Mouse (Mus musculus): Measurements from ENCODE around the gene Emc10. TPM values are rescaled to one million over a fixed set of nuclear protein-coding genes. Genes with fewer than 3 reads are reported as not detected.
A peak's percentile ranks its signal among the peaks of the same experiment; 100 is the strongest.

Emc10 gene
- polyA plus RNA-seq, 1 experiment from 2014 or later: 76.4 TPM

DNA sequence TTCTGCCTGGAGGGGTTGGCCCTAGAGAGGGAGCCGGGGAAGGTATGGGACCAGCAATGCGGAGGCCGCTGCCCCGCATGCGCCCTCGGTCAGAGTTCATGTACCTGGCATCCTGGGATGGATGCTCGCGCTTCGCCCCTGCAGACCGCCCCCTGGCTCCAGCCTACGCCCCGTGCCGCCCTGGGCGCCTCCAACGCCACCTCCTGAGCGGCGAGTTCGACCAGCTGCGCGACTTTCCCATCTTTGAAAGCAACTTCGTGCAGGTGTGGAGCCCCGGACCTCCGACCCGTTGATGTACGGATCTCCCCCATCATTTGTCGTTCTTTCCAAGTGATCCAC is 411 bp upstream of the Emc10 start:
- Histone ChIP-seq H3K9me3 (replicated peaks; ENCODE audit: control insufficient read depth, low read length) (no peaks in the 10 kb centered on the region), H3K4me3 (ENCODE audit: low read depth, low read length) (peak overlapping the region; percentile 77), H3K27me3 (ENCODE audit: control insufficient read depth, insufficient read depth, low read length) (no peaks in the 10 kb centered on the region), H3K4me2 (ENCODE audit: low read depth, low read length) (peak overlapping the region; percentile 90), H3K4me1 (ENCODE audit: control insufficient read depth, insufficient read depth, low read length) (no peaks in the 10 kb centered on the region; the same call in 1 of the 2 replicates), H3K36me3 (replicated peaks; ENCODE audit: control insufficient read depth, insufficient read depth, low read depth, low read length) (no peaks in the 10 kb centered on the region), H3K9ac (replicated peaks; ENCODE audit: low read length) (peak overlapping the region; percentile 90), H3K27ac (replicated peaks; ENCODE audit: low read depth, low read length) (peak overlapping the region; percentile 84)
- DNase-seq (ENCODE audit: low spot score): no peak
- under 1% methylated on average over 26 of the region's 26 CpGs for WGBS
- no peak for ATAC-seq (replicated peaks; ENCODE audit: insufficient number of reproducible peaks, low FRiP score, low TSS enrichment, low read depth)

GRCm38 (mm10) chr7:44495086-44495485 is 1.2 kb downstream of the Emc10 start:
- no peak for DNase-seq (ENCODE audit: low spot score)
- 89% methylated on average over 7 of the region's 7 CpGs for WGBS
- H3K27ac ChIP-seq (replicated peaks; ENCODE audit: low read depth, low read length): no peak overlapping the region

DNA sequence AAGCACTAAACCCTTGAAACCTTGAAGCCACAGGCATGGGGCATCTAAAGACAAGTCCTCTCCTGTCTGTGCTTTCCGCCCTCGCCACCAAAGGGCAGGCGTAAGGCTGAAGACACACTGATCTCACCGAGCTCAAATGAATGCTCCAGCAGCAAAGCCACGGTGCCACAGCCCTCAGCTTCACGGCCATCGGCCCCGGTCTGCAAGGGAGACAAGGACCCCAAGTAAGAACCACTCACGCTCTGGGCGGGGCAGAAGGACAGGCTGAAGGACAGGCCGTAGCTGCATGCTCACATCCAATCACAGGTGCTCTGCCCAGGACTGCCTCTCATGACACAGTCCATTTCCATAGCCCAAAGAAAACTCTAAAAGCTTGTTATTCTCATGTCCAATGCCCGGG is 1.6 kb downstream of the Emc10 start:
- Histone ChIP-seq H3K9me3 (replicated peaks; ENCODE audit: control insufficient read depth, low read length) (no peaks in the 10 kb centered on the region), H3K4me1 (ENCODE audit: control insufficient read depth, insufficient read depth, low read length) (no peaks in the 10 kb centered on the region; the same call in 1 of the 2 replicates), H3K36me3 (replicated peaks; ENCODE audit: control insufficient read depth, insufficient read depth, low read depth, low read length) (peaks cover 2% of the 10 kb centered on the region; the same call in 1 of the 2 replicates), H3K4me3 (ENCODE audit: low read depth, low read length) (no peak overlapping the region), H3K4me2 (ENCODE audit: low read depth, low read length) (no peak overlapping the region), H3K9ac (replicated peaks; ENCODE audit: low read length) (no peak overlapping the region), H3K27me3 (ENCODE audit: control insufficient read depth, insufficient read depth, low read length) (no peaks in the 10 kb centered on the region), H3K27ac (replicated peaks; ENCODE audit: low read depth, low read length) (no peak overlapping the region)
- ATAC-seq (replicated peaks; ENCODE audit: insufficient number of reproducible peaks, low FRiP score, low TSS enrichment, low read depth) (no peak), DNase-seq (ENCODE audit: low spot score) (no peak)
- WGBS: 94% methylated on average over 12 of the region's 12 CpGs

More at GRCm38 (mm10) chr7:44495086-44495485, 1.2 kb downstream of the Emc10 start:
- Histone ChIP-seq H3K27me3 (ENCODE audit: control insufficient read depth, insufficient read depth, low read length) (no peaks in the 10 kb centered on the region), H3K4me1 (ENCODE audit: control insufficient read depth, insufficient read depth, low read length) (no peaks in the 10 kb centered on the region; the same call in 1 of the 2 replicates), H3K4me3 (ENCODE audit: low read depth, low read length) (no peak overlapping the region; the same call in 1 of the 2 replicates), H3K4me2 (ENCODE audit: low read depth, low read length) (peak overlapping the region; percentile 90; the same call in 1 of the 2 replicates), H3K9me3 (replicated peaks; ENCODE audit: control insufficient read depth, low read length) (no peaks in the 10 kb centered on the region), H3K36me3 (replicated peaks; ENCODE audit: control insufficient read depth, insufficient read depth, low read depth, low read length) (peaks cover 2% of the 10 kb centered on the region; the same call in 1 of the 2 replicates), H3K9ac (replicated peaks; ENCODE audit: low read length) (no peak overlapping the region; the same call in 1 of the 2 replicates)
- ATAC-seq (replicated peaks; ENCODE audit: insufficient number of reproducible peaks, low FRiP score, low TSS enrichment, low read depth): no peak

DNA sequence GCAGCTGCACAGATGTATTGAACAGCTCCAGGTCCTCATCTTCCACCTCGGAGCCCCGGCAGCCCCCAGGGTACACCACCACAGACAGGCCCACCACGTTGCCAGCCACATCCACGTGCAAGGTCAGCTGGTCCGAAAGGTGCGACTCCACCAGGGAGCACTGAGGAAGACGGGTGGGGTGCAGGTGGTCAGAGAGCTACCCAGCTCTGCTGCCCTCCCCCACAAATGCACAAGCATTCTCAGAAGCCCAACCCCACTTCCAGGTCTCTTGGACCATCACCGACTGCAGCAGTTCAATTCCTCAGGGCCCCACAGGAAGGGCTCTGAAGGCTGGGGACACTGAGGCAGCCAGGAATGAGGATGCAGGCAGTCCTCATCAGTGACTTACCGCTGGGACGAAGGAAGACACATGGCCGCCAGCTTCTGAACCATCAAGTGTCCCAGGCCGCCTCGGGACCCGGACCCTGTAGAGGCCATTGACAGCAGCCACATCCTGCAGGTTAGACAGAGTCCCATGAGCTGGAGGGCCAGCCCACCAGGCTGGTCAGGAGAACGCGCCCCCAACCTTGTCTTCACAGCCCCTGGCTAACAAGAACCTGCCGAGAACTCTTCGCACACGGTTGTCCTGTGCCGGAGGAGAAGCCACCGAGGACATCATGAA is 4.0 kb downstream of the Emc10 start:
- no peak overlapping the region for H3K27ac ChIP-seq (replicated peaks; ENCODE audit: low read depth, low read length)
- no peak overlapping the region for H3K4me3 ChIP-seq (ENCODE audit: low read depth, low read length)
- no peaks in the 10 kb centered on the region for H3K9me3 ChIP-seq (replicated peaks; ENCODE audit: control insufficient read depth, low read length)
- H3K9ac ChIP-seq (replicated peaks; ENCODE audit: low read length): no peak overlapping the region
- no peak for ATAC-seq (replicated peaks; ENCODE audit: insufficient number of reproducible peaks, low FRiP score, low TSS enrichment, low read depth)
- peaks cover 2% of the 10 kb centered on the region; the same call in 1 of the 2 replicates for H3K36me3 ChIP-seq (replicated peaks; ENCODE audit: control insufficient read depth, insufficient read depth, low read depth, low read length)
- H3K4me1 ChIP-seq (ENCODE audit: control insufficient read depth, insufficient read depth, low read length): no peaks in the 10 kb centered on the region; the same call in 1 of the 2 replicates
- DNase-seq (ENCODE audit: low spot score): no peak
- H3K27me3 ChIP-seq (ENCODE audit: control insufficient read depth, insufficient read depth, low read length): no peaks in the 10 kb centered on the region
- 93% methylated on average over 21 of the region's 21 CpGs for WGBS
- H3K4me2 ChIP-seq (ENCODE audit: low read depth, low read length): no peak overlapping the region

DNA sequence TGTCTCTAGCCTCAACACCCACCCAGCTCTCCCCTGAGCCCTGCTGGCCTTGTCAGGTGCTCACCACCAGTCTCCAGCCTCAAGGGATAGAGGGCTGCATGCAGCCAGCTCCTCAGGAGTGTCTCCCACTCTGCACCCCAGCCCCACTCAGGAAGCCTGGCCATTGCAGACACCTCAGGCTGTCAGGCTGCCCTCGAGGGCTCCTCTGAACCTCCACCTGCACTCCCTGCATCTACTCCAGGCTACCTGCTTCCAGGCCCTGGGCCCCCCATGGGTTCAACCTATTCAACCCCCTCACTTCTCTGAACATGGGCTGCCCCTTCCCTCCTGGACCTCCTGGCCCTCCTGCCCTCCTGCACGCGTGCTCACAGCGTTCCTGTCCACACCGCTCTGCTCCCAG is 4.9 kb downstream of the Emc10 start:
- Histone ChIP-seq H3K27ac (replicated peaks; ENCODE audit: low read depth, low read length) (no peak overlapping the region), H3K4me3 (ENCODE audit: low read depth, low read length) (no peak overlapping the region), H3K4me1 (ENCODE audit: control insufficient read depth, insufficient read depth, low read length) (no peaks in the 10 kb centered on the region; the same call in 1 of the 2 replicates), H3K27me3 (ENCODE audit: control insufficient read depth, insufficient read depth, low read length) (no peaks in the 10 kb centered on the region), H3K4me2 (ENCODE audit: low read depth, low read length) (no peak overlapping the region), H3K36me3 (replicated peaks; ENCODE audit: control insufficient read depth, insufficient read depth, low read depth, low read length) (peaks cover 2% of the 10 kb centered on the region; the same call in 1 of the 2 replicates), H3K9ac (replicated peaks; ENCODE audit: low read length) (no peak overlapping the region), H3K9me3 (replicated peaks; ENCODE audit: control insufficient read depth, low read length) (no peaks in the 10 kb centered on the region)
- no peak for DNase-seq (ENCODE audit: low spot score)
- no peak for ATAC-seq (replicated peaks; ENCODE audit: insufficient number of reproducible peaks, low FRiP score, low TSS enrichment, low read depth)
- WGBS: 91% methylated on average over 5 of the region's 5 CpGs

- 83% methylated on average over 4 of the region's 4 CpGs for WGBS
- no peak for ATAC-seq (replicated peaks; ENCODE audit: insufficient number of reproducible peaks, low FRiP score, low TSS enrichment, low read depth)
- H3K4me1 ChIP-seq (ENCODE audit: control insufficient read depth, insufficient read depth, low read length): no peaks in the 10 kb centered on the region; the same call in 1 of the 2 replicates
- H3K9ac ChIP-seq (replicated peaks; ENCODE audit: low read length): no peak overlapping the region
- H3K27ac ChIP-seq (replicated peaks; ENCODE audit: low read depth, low read length): no peak overlapping the region
- peaks cover 2% of the 10 kb centered on the region; the same call in 1 of the 2 replicates for H3K36me3 ChIP-seq (replicated peaks; ENCODE audit: control insufficient read depth, insufficient read depth, low read depth, low read length)
- no peaks in the 10 kb centered on the region for H3K27me3 ChIP-seq (ENCODE audit: control insufficient read depth, insufficient read depth, low read length)
- no peak overlapping the region for H3K4me2 ChIP-seq (ENCODE audit: low read depth, low read length)
- no peaks in the 10 kb centered on the region for H3K9me3 ChIP-seq (replicated peaks; ENCODE audit: control insufficient read depth, low read length)
- no peak for DNase-seq (ENCODE audit: low spot score)
- H3K4me3 ChIP-seq (ENCODE audit: low read depth, low read length): no peak overlapping the region
Measured at GRCm38 (mm10) chr7:44490281-44490680, 6.0 kb downstream of the Emc10 start.

GRCm38 (mm10) chr7:44488545-44488944 is 7.8 kb downstream of the Emc10 start:
- Histone ChIP-seq H3K9ac (replicated peaks; ENCODE audit: low read length) (no peak overlapping the region), H3K27ac (replicated peaks; ENCODE audit: low read depth, low read length) (no peak overlapping the region), H3K36me3 (replicated peaks; ENCODE audit: control insufficient read depth, insufficient read depth, low read depth, low read length) (peaks cover 2% of the 10 kb centered on the region; the same call in 1 of the 2 replicates), H3K4me1 (ENCODE audit: control insufficient read depth, insufficient read depth, low read length) (no peaks in the 10 kb centered on the region), H3K4me2 (ENCODE audit: low read depth, low read length) (no peak overlapping the region), H3K9me3 (replicated peaks; ENCODE audit: control insufficient read depth, low read length) (no peaks in the 10 kb centered on the region), H3K4me3 (ENCODE audit: low read depth, low read length) (no peak overlapping the region), H3K27me3 (ENCODE audit: control insufficient read depth, insufficient read depth, low read length) (no peaks in the 10 kb centered on the region)
- ATAC-seq (replicated peaks; ENCODE audit: insufficient number of reproducible peaks, low FRiP score, low TSS enrichment, low read depth) (no peak), DNase-seq (ENCODE audit: low spot score) (no peak)
- WGBS: 86% methylated on average over 8 of the region's 8 CpGs

GRCm38 (mm10) chr7:44487936-44488335 is 8.4 kb downstream of the Emc10 start:
- no peaks in the 10 kb centered on the region for H3K27me3 ChIP-seq (ENCODE audit: control insufficient read depth, insufficient read depth, low read length)
- no peak overlapping the region for H3K4me3 ChIP-seq (ENCODE audit: low read depth, low read length)
- H3K9me3 ChIP-seq (replicated peaks; ENCODE audit: control insufficient read depth, low read length): no peaks in the 10 kb centered on the region
- H3K4me1 ChIP-seq (ENCODE audit: control insufficient read depth, insufficient read depth, low read length): no peaks in the 10 kb centered on the region
- no peak overlapping the region for H3K4me2 ChIP-seq (ENCODE audit: low read depth, low read length)
- no peak for DNase-seq (ENCODE audit: low spot score)
- ATAC-seq (replicated peaks; ENCODE audit: insufficient number of reproducible peaks, low FRiP score, low TSS enrichment, low read depth): no peak
- H3K36me3 ChIP-seq (replicated peaks; ENCODE audit: control insufficient read depth, insufficient read depth, low read depth, low read length): peaks cover 2% of the 10 kb centered on the region; the same call in 1 of the 2 replicates
- H3K9ac ChIP-seq (replicated peaks; ENCODE audit: low read length): no peak overlapping the region
- 90% methylated on average over 7 of the region's 7 CpGs for WGBS
- H3K27ac ChIP-seq (replicated peaks; ENCODE audit: low read depth, low read length): no peak overlapping the region

All from embryonic facial prominence, embryonic 11.5 days (tissue).